Mouse (Mus musculus): ENCODE data around the gene Ncoa3.

Ncoa3 gene

GRCm38 (mm10) chr2:166080967-166081750 lies 88.7 kb downstream of the Ncoa3 start:
- DNase-seq, result no peak

DNA sequence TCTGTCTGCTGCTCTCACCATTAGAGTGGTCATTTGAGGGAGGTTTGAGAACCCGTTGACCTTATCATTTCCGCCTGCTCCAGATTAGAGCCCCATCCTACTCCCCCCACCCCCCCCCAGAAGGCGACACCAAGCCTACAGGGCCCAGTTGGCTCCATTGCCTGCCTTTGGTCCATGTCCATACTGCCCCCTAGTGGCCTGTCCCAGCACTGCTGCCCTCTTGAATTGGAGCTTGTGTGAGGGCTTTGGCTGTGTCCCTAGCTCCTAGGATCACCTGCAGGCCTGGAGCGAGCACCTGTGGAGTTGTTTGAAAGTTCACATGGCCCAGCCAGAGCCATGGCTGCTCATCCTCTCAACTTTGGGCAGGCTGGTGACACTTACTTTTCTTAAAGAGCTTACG lies 89.8 kb downstream of the Ncoa3 start:
- peak; percentile 79 to 89 for DNase-seq

DNA sequence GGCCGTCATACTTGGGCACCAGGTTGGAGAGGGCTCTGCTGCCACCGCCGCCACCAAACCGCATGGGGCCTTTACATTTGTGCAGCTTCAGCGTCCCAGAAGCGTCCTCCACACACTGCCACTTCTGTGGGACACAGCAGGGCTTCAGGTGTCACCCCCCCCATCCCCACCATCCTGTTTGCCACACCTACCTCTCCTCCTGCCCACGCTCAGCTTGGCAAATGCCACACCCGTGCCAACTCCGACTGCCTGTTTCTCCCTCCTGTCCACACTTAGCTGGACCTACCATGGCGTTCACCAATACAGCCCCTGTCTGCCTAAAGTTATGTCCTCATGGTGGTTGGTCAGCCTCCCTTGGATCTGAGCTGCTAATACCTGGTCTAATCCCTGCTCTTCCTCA lies 90.2 kb downstream of the Ncoa3 start:
- no peak for DNase-seq

- DNase-seq, result no peak
Measured at GRCm38 (mm10) chr2:166083542-166084031, 91.2 kb downstream of the Ncoa3 start.

DNA sequence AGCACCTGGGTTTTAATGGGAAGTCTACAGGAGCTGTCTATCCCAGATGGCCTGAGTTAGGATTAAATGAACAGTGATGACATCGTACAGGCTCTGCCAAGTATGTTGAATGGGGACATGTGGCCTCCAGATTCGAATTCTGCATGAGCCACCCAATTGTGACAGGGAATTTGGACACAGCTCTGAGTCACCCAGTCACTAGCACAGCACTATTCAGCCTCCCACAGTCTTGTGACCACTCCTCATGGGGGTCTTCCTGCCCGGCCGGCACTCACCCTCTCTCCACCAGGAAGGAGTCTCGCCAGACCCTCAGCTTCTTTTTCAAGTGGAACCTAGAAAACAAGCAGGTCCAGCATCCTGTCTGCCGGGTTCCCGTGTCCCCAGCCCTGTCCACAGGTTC lies 91.7 kb downstream of the Ncoa3 start:
- DNase-seq, result no peak

DNA sequence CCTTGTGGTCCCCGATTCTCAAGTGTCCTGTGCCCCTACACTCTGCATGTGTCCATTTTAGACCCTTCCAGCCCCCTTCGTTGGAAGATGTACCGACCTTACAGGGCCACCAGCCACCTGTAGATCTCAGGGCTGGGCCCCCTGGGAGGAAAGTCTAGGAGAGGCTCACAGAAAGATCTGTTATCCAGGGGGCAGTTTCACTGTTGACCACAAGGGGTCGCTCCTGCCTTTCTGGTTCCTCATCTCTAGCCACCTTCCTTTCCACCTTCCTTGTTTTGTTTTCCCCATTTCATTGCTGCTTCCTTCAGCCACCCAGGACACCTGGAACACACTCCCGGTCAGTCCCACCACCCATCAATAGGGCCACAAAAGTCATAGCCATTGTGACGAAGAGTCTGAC lies 92.5 kb downstream of the Ncoa3 start:
- DNase-seq, result peak; percentile 73 to 87

- DNase-seq, result no peak
Measured at GRCm38 (mm10) chr2:166085780-166086179, 93.3 kb downstream of the Ncoa3 start.

DNA sequence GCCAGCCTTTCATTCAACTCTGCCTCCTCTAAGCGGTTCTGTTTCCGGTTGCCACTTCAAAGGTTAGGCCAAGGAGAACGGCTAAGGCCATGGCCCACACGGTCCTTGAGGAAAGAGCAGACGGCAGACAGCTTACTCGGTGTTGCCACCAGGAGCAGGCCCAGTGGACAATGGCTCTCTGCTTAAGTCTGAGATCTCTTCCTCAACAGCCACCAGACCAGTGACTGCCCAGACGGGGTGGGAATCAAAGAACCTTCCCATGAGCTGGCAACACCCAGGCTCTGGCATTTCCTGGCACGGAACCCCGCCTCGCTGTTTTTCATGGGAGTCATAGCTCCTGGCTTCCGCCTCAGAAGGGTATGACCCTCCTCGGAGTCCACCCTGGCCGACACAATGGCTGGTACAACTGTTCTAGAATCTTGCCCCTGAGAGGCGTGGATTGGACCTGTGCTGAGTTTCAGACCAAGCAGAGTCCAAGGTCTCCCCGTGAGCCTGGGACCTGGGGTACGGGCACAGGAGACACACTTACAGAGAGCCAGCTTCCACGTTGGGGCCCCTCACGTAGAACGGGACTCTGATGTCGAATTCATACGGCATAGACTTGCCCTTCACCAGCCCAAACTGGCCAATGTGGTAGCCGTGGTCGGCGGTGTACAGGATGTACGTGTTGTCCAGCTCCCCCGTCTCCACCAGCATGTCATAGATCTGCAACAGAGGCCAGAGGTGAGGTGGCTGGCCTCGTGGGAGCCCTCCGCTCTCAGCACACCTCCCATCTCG lies 94.2 kb downstream of the Ncoa3 start:
- DNase-seq, result no peak

GRCm38 (mm10) chr2:166088991-166089390 lies 96.6 kb downstream of the Ncoa3 start:
- no peak for DNase-seq

DNA sequence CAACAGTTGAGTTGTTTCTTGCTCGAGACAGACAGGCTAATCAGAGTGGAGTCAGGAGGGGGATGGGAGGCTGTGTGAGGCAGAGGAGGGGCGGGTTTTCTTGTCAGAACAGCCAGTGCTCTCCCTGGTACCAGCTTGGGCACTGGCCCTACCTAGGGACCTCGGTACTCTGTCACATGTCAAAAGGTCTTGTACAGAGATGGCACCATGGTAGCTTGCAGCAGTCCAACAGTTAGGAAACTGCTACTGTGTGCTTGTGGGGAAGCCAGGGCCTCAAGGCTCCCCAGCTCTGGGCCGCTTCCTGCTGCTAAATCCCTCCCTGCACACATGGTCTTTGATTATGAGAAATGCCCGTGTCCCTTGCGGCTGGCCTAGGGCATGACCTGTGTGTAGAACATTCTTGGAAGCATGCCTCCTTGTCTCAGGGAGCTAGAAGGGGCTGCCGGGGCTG lies 97.7 kb downstream of the Ncoa3 start:
- no peak for DNase-seq

GRCm38 (mm10) chr2:166091599-166091998 lies 99.2 kb downstream of the Ncoa3 start:
- DNase-seq, result no peak

DNA sequence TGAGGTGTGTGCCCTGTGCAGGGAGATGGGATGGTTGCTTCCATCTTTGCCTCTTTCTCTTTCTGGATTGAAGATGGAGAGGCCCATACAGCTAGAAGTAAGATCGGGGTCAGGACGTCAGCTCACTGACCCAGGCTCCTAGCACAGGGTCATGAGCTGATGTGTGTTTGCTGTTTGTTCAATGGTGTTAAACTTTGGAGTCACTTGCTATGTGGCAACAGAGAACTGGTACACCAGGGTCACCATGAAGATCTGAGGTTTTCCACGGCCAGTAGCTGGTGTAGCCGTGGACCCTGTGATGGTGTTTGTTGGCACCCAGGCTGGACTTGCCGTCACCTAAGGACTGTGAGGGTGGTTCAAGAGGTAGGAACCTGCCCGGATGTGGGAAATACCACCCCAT lies 100.0 kb downstream of the Ncoa3 start:
- no peak for DNase-seq

- DNase-seq, result no peak
Measured at GRCm38 (mm10) chr2:166096300-166096699, 103.9 kb downstream of the Ncoa3 start.

DNA sequence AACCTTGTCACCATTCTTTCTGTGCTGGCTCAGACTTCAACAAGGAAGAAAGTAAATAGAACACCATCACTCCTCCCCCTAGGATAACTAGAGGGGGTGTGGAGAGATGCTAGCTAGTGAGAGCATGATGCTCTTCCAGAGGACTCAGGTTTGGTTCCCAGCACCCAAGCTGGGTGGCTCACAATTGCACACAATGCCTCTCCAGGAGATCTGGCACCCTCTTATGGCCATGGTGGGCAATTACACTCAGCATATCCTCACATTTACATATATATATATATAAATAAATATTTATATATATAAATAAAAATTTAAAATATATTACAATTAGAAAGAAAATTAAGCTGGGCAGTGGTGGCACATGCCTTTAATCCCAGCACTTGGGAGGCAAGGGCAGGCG lies 104.4 kb downstream of the Ncoa3 start:
- no peak for DNase-seq

- peak; percentile 45 to 50 for DNase-seq
Measured at GRCm38 (mm10) chr2:166097443-166098291, 105.2 kb downstream of the Ncoa3 start.

- no peak for DNase-seq
Measured at GRCm38 (mm10) chr2:166098292-166098933, 106.0 kb downstream of the Ncoa3 start.

DNA sequence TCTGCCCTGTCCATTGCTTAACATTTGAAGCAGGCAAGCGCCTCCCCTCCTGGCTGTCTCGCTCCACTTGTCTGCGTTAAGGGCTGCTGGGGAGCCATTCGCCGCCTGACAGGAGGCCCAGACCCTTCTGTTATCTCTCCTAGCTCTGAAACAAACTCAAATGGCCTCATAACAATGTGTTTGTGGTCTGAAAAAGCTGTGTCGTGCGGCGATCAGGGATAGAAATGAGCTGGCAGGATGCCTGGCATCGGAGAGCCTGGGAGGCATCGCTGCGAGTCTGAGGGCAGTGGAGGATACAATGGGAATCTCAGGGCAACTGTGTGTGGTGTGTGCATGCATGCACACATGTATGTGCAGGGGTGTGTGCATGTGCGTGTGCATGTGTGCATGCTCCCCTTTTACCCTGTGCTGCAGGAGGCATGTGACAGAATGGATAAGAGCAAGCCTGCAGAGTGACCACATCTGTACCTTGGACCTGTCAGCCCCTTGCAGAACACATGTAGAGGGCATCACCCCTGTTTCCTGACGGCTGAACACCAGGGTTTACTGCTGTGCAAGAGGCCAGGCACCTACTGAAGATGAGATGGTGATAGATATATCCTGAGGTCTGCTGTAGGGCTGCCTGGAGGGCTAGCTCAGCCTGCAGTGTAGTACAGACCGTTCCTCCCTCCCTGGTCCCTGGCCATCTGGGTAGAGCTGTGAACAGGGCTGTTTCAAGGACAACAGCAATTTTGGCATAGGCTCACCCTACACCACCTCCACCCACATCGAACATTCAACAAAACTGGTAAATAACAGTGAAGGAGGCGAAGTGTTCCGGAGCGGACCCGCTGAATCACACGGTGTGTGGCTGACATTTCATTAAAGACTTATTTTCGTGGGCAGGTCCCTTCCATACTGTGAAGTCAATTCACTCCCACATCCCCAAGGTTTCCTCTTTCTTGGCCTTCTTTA lies 108.2 kb downstream of the Ncoa3 start:
- peak; percentile 35 to 60 for DNase-seq

- DNase-seq, result no peak
Measured at GRCm38 (mm10) chr2:166102893-166103292, 110.5 kb downstream of the Ncoa3 start.

GRCm38 (mm10) chr2:166105911-166106310 lies 113.5 kb downstream of the Ncoa3 start:
- no peak for DNase-seq

- no peak for DNase-seq
Measured at GRCm38 (mm10) chr2:166106631-166107030, 114.2 kb downstream of the Ncoa3 start.

- DNase-seq, result no peak
Measured at GRCm38 (mm10) chr2:166107911-166108310, 115.5 kb downstream of the Ncoa3 start.
